Mouse (Mus musculus) olfactory bulb, adult 2 months (tissue): Measurements from ENCODE around the gene Aldh1l1.

Source experiments
- CTCF ChIP-seq: fragments of 200-500 bp; IDR thresholded peaks from 2 replicates; pipeline ENCODE4 v1.5.1; 2012; ENCODE audit warnings: low read depth, mild to moderate bottlenecking, low read length, moderate library complexity; ENCODE audit not compliant: insufficient read depth
- POLR2A ChIP-seq: fragments of 200-500 bp; IDR thresholded peaks from 2 replicates; pipeline ENCODE4 v1.6.1; 2012; ENCODE audit warnings: mild to moderate bottlenecking, low read depth, low read length, moderate library complexity; ENCODE audit not compliant: insufficient read depth

DNA sequence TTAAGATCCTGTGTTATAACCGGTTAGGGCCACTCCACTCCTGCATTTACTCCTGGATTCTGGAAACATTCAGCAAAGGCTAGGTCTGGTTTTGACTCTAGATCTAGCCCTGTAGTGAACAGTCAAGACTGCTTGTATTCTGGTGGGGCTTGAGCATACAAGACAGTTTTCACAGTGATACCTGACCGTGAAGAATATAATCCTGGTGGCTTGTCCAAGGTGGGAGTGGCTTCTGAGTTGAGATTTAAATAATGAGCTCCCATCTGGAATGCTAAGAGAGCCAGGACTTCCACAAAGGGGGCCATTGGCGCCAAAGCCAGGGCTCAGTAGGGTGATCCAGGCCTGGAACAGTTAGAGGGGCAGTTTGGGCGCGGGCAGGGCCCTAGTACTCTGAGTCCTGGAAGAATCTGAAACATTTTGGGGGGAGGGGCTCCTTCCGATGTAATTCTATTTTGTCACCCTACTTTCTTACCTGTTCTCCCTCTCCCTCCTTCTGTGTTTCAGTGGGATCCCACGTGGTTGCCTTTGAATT is 22.3 kb upstream of the Aldh1l1 start:
- TF ChIP-seq POLR2A (no peak), CTCF (no peak)
